Mouse (Mus musculus): Measurements from ENCODE around the gene Gm10666.
"Not testable (repeated sequence)": the region's sequence is repeated elsewhere in the genome, so short reads cannot be mapped to it uniquely, and the experiment has no call there.

The Gm10666 gene

DNA sequence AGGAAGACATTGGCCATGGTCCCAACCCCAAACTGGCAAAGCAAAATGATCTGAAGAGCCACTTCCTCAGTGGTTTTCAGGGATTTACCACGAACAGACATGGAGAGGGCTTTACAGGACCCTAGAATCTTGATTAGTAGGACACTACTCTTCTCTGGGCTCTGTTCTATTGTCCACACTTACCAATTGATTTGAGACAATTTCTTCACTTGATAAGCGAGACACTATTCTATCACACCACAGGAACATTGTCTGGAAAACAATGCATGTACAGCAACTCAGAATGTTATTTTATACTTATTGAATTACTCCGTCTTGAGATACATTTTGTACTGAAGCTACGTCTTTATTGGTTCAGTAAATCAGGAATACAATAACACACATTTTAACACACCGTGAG, at the start of gene Gm10666:
Gene Gm10666, minus strand, starts transcription at position 101 of the 400 bp plus-strand sequence.
- DNase-seq: not testable (repeated sequence)

GRCm38 (mm10) chr7:22163935-22164334, 29.4 kb upstream of the Gm10666 start, which contains the start of gene Vmn1r142:
TSS of gene Vmn1r142 (minus strand) at chr7:22164035.
- not testable (repeated sequence) for DNase-seq

- not testable (repeated sequence) for DNase-seq
Observed at GRCm38 (mm10) chr7:22118145-22118544, 16.4 kb downstream of the Gm10666 start, which contains the start of gene Gm16451. TSS of gene Gm16451 (minus strand) at chr7:22118245.

All from kidney, adult 8-10 months (tissue).